Mouse (Mus musculus): Measurements from ENCODE around the gene 4930503E14Rik. TPM values are rescaled to one million over a fixed set of nuclear protein-coding genes. Genes with fewer than 3 reads are reported as not detected.
"Not testable (repeated sequence)": the region's sequence is repeated elsewhere in the genome, so short reads cannot be mapped to it uniquely, and the experiment has no call there.

Gene 4930503E14Rik
- polyA plus RNA-seq (2014; fragmentation: Nextera tagmentation; extraction: Ambion mirVana), result not detected in 2 replicates

DNA sequence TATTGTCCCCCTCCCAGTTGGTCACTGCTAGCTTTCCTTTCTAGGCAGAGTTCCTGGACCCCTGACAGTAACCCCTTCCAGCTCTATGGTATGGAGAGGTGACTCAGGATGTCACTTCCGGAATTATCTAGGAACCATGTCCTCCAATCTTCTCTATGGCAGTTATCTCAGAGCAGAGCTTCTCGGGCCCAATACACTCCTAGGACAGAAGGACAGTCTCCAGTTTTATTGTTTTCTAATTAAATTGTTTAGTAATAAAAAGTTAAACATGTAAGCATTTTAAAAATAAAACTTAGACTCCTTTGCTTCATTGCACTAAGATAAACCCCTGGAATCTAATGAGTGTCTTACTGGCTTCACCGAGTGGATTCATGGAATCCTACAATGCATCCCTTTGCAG lies at the start of gene 4930503E14Rik:
Gene 4930503E14Rik, minus strand, starts transcription at position 101 of the 400 bp plus-strand sequence.
- not testable (repeated sequence) for DNase-seq (ENCODE audit: low spot score); H3K4me2 ChIP-seq (ENCODE audit: low read depth, low read length); H3K9ac ChIP-seq (ENCODE audit: low read depth, low read length); H3K9me3 ChIP-seq (ENCODE audit: control insufficient read depth, low read length); H3K27me3 ChIP-seq (replicated peaks; ENCODE audit: control insufficient read depth, insufficient read depth, low read length); H3K4me1 ChIP-seq (ENCODE audit: control insufficient read depth, insufficient read depth, low read length); ATAC-seq (ENCODE audit: low read depth); H3K4me3 ChIP-seq (ENCODE audit: low read depth, low read length); H3K36me3 ChIP-seq (ENCODE audit: control insufficient read depth, insufficient read depth, low read length); H3K27ac ChIP-seq (replicated peaks; ENCODE audit: low read depth, low read length)
- WGBS, result 88% methylated on average over 3 of the region's 3 CpGs

DNA sequence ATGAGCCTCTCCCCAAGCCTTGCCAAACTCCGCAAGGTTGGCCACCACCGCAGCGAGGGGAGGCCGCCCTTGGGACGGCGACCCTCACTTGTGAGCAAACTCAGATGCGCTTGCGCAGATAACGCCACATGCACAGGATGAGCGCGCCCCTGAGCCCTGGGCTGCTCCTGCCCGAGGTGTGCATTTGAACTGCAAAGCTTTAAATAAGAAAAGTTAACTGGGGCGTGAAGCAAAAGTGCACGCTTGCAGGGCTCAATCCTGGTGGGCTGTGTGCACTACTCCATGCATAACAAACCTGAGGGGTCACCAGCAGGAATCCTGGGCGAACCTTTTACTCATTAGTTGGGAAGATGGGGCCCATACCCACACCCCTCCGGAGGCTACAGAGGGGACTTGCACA lies 35.0 kb upstream of the 4930503E14Rik start:
- Histone ChIP-seq H3K4me3 (ENCODE audit: low read depth, low read length) (no peak overlapping the region), H3K9ac (ENCODE audit: low read depth, low read length) (no peak overlapping the region), H3K36me3 (ENCODE audit: control insufficient read depth, insufficient read depth, low read length) (no peaks in the 10 kb centered on the region), H3K9me3 (ENCODE audit: control insufficient read depth, low read length) (no peaks in the 10 kb centered on the region), H3K4me2 (ENCODE audit: low read depth, low read length) (no peak overlapping the region), H3K27me3 (replicated peaks; ENCODE audit: control insufficient read depth, insufficient read depth, low read length) (no peaks in the 10 kb centered on the region), H3K27ac (replicated peaks; ENCODE audit: low read depth, low read length) (no peak overlapping the region), H3K4me1 (ENCODE audit: control insufficient read depth, insufficient read depth, low read length) (no peaks in the 10 kb centered on the region)
- no peak for ATAC-seq (ENCODE audit: low read depth)
- DNase-seq (ENCODE audit: low spot score), result no peak
- 92% methylated on average over 16 of the region's 16 CpGs for WGBS

DNA sequence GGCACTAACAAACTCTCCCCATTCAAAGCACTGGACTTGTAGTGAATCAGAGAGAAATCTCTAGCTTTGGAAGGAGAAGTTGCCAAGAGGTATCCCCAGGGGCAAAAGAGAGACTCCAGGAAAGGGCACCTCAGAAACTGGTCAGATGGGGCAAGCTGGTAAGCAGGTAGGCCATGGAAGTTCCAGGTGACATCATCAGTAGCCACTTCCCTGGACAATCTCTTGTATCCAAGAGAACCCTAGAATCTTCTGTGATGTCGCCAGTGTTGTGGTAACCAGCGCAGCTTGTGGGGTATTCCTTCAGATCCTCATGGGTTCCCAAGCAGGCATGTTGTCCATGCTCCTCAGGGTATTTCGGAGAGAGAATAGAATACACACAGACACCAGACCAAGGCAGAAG lies 15.7 kb downstream of the 4930503E14Rik start, which contains the start of gene Gm8212:
Gene Gm8212, plus strand, starts transcription at position 301 of the 400 bp plus-strand sequence.
- not testable (repeated sequence) for H3K4me1 ChIP-seq (ENCODE audit: control insufficient read depth, insufficient read depth, low read length); H3K27ac ChIP-seq (replicated peaks; ENCODE audit: low read depth, low read length); H3K4me2 ChIP-seq (ENCODE audit: low read depth, low read length); ATAC-seq (ENCODE audit: low read depth); DNase-seq (ENCODE audit: low spot score); H3K36me3 ChIP-seq (ENCODE audit: control insufficient read depth, insufficient read depth, low read length); H3K9me3 ChIP-seq (ENCODE audit: control insufficient read depth, low read length); H3K27me3 ChIP-seq (replicated peaks; ENCODE audit: control insufficient read depth, insufficient read depth, low read length); H3K9ac ChIP-seq (ENCODE audit: low read depth, low read length); H3K4me3 ChIP-seq (ENCODE audit: low read depth, low read length)
- 86% methylated on average over 1 of the region's 3 CpGs for WGBS

DNA sequence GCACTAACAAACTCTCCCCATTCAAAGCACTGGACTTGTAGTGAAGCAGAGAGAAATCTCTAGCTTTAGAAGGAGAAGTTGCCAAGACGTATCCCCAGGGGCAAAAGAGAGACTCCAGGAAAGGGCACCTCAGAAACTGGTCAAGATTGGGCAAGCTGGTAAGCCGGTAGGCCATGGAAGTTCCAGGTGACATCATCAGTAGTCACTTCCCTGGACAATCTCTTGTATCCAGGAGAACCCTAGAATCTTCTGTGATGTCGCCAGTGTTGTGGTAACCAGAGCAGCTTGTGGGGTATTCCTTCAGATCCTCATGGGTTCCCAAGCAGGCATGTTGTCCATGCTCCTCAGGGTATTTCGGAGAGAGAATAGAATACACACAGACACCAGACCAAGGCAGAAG lies 89.5 kb downstream of the 4930503E14Rik start, which contains the start of gene Gm3327:
Gene Gm3327, plus strand, starts transcription at position 301 of the 400 bp plus-strand sequence.
- not testable (repeated sequence) for H3K9ac ChIP-seq (ENCODE audit: low read depth, low read length); H3K27me3 ChIP-seq (replicated peaks; ENCODE audit: control insufficient read depth, insufficient read depth, low read length); H3K9me3 ChIP-seq (ENCODE audit: control insufficient read depth, low read length); H3K4me2 ChIP-seq (ENCODE audit: low read depth, low read length); H3K27ac ChIP-seq (replicated peaks; ENCODE audit: low read depth, low read length); DNase-seq (ENCODE audit: low spot score); H3K4me1 ChIP-seq (ENCODE audit: control insufficient read depth, insufficient read depth, low read length); ATAC-seq (ENCODE audit: low read depth); H3K4me3 ChIP-seq (ENCODE audit: low read depth, low read length); H3K36me3 ChIP-seq (ENCODE audit: control insufficient read depth, insufficient read depth, low read length)
- WGBS, result 94% methylated on average over 3 of the region's 4 CpGs

Other genes with a start within 250 kb of the 4930503E14Rik start
- not detected in 2 replicates for gene Ang6, start 211.0 kb downstream of the 4930503E14Rik start, polyA plus RNA-seq (2014; fragmentation: Nextera tagmentation; extraction: Ambion mirVana)
- gene Ear2, start 110.6 kb downstream of the 4930503E14Rik start, polyA plus RNA-seq (2014; fragmentation: Nextera tagmentation; extraction: Ambion mirVana), result not detected in 2 replicates
- gene Gm3327, start 89.4 kb downstream of the 4930503E14Rik start, polyA plus RNA-seq (2014; fragmentation: Nextera tagmentation; extraction: Ambion mirVana), result not detected in 2 replicates
- not detected in 2 replicates for gene Gm8212, start 15.6 kb downstream of the 4930503E14Rik start, polyA plus RNA-seq (2014; fragmentation: Nextera tagmentation; extraction: Ambion mirVana)
- not detected in 2 replicates for gene Gm8220, start 72.3 kb upstream of the 4930503E14Rik start, polyA plus RNA-seq (2014; fragmentation: Nextera tagmentation; extraction: Ambion mirVana)
- not detected in 2 replicates for gene Gm5930, start 125.3 kb upstream of the 4930503E14Rik start, polyA plus RNA-seq (2014; fragmentation: Nextera tagmentation; extraction: Ambion mirVana)
- not detected in 2 replicates for gene Gm8229, start 152.1 kb upstream of the 4930503E14Rik start, polyA plus RNA-seq (2014; fragmentation: Nextera tagmentation; extraction: Ambion mirVana)
- not detected in 2 replicates for gene Gm3371, start 197.4 kb upstream of the 4930503E14Rik start, polyA plus RNA-seq (2014; fragmentation: Nextera tagmentation; extraction: Ambion mirVana)
- not detected in 2 replicates for gene Gm8232, start 220.4 kb upstream of the 4930503E14Rik start, polyA plus RNA-seq (2014; fragmentation: Nextera tagmentation; extraction: Ambion mirVana)